Mouse (Mus musculus) liver, embryonic 14.5 days (tissue): ENCODE measurements at regions not wholly inside any gene's neighbourhood (a gene's known extent, or its start where the extent isn't known, plus 50 kb on each side); places are given as distances from the start of the nearest gene placed in this dataset.

ENCODE experiments used
- CTCF ChIP-seq: IDR thresholded peaks from 2 replicates; pipeline ENCODE4 v1.5.1; 2016; ENCODE audit warnings: antibody characterized with exemption, low read depth, control low read depth
- EP300 ChIP-seq: IDR thresholded peaks from 2 replicates; pipeline ENCODE4 v1.6.1; 2016; ENCODE audit warnings: antibody characterized with exemption, low read depth

- TF ChIP-seq CTCF = no peak
- no peak for TF ChIP-seq EP300
Measured at GRCm38 (mm10) chr8:103793331-103793730, 308.1 kb upstream of the Cdh5 start.
